Mouse (Mus musculus) intestine, embryonic 16.5 days (tissue): ENCODE measurements around the gene Mfn2. TPM values are rescaled to one million over a fixed set of nuclear protein-coding genes. Genes with fewer than 3 reads are reported as not detected.

Experiments used
- polyA plus RNA-seq: library from polyadenylated mRNA; unstranded; fragments of >200 nt; fragmentation: Nextera tagmentation; extraction: Ambion mirVana; gene quantifications from 2 replicates; pipeline ENCODE4 v1.2.1, GENCODE M21; 2015

Mfn2 gene
- polyA plus RNA-seq, 1 experiment from 2014 or later: 50.8 TPM

Other genes starting within 250 kb of the Mfn2 start
- gene Zfp534, start 202.2 kb downstream of the Mfn2 start, polyA plus RNA-seq: not detected in 2 replicates
- gene Zfp984, start 94.9 kb downstream of the Mfn2 start, polyA plus RNA-seq: 12.8 and 13.6 TPM in 2 replicates
- gene Zfp933, start 56.3 kb downstream of the Mfn2 start, polyA plus RNA-seq: 3.5 and 4.3 TPM in 2 replicates
- 33.5 and 38.1 TPM in 2 replicates for gene Miip, start 35.9 kb downstream of the Mfn2 start, polyA plus RNA-seq
- gene Fv1, start 35.7 kb downstream of the Mfn2 start, polyA plus RNA-seq: 7.4 and 7.6 TPM in 2 replicates
- 39.0 and 42.7 TPM in 2 replicates for gene Plod1, start 32.1 kb upstream of the Mfn2 start, polyA plus RNA-seq
- gene 2510039O18Rik, start 36.2 kb upstream of the Mfn2 start, polyA plus RNA-seq: 4.5 and 11.3 TPM in 2 replicates
- not detected in 2 replicates for gene Nppb, start 81.1 kb upstream of the Mfn2 start, polyA plus RNA-seq
- 0.22 and 0.51 TPM in 2 replicates for gene Nppa, start 96.0 kb upstream of the Mfn2 start, polyA plus RNA-seq
- gene Clcn6, start 134.1 kb upstream of the Mfn2 start, polyA plus RNA-seq: 4.5 TPM in 2 replicates
- 14.3 and 19.4 TPM in 2 replicates for gene Mthfr, start 134.4 kb upstream of the Mfn2 start, polyA plus RNA-seq
- 19.6 and 22.2 TPM in 2 replicates for gene Agtrap, start 183.3 kb upstream of the Mfn2 start, polyA plus RNA-seq
- gene Mad2l2, start 225.7 kb upstream of the Mfn2 start, polyA plus RNA-seq: 29.3 and 30.1 TPM in 2 replicates
- 0.06 and 0.07 TPM in 2 replicates for gene Draxin, start 226.0 kb upstream of the Mfn2 start, polyA plus RNA-seq
- gene Fbxo6, start 247.4 kb upstream of the Mfn2 start, polyA plus RNA-seq: 22.7 and 23.8 TPM in 2 replicates